Mouse (Mus musculus): Measurements from ENCODE around the gene Wscd2.

DNA sequence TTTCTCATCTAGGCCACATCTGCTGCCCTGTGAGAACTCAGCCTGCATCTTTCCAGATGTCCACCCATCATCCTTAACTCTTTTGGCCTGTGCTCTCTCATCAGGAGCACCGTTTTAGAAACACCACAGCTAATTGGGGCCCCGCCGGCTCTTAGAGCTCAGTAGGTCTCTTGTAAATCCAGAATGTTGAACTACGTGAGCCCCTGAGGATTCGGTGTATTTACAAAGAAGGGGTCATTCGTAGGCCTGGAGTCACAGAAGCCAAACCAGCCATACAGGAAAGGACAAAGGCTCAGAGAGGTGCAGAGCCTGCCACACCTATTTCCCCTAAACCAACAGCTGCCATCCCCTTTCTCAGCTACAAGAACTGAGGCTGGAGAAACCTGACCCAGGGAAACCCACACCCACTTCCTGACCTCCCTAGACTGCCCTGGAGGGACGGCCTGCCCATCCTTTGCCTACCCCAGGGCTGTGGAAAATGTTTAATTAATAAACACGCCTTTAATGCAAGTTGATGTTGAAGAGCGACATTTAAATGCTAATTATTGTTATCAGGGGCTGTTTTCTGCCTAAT is 106.7 kb downstream of the Wscd2 start:
- TF ChIP-seq POLR2A (IDR thresholded peaks at IDR 0.05; ENCODE audit: borderline replicate concordance, extremely low read depth, low read depth, low read length) (no peak), CTCF (IDR thresholded peaks at IDR 0.05; ENCODE audit: insufficient read depth, low read length) (no peak)
